Mouse (Mus musculus): ENCODE measurements around the gene Cln6. TPM values are rescaled to one million over a fixed set of nuclear protein-coding genes. Genes with fewer than 3 reads are reported as not detected.

Gene Cln6
- polyA plus RNA-seq, 1 experiment from 2014 or later, result 19.7 TPM

Other genes with a start within 250 kb of the Cln6 start
- 0.35 and 0.92 TPM in 2 replicates for gene Itga11, start 161.0 kb upstream of the Cln6 start, polyA plus RNA-seq (2014; fragmentation: Nextera tagmentation; extraction: Ambion mirVana)
- 21.0 and 21.4 TPM in 2 replicates for gene Fem1b, start 26.9 kb upstream of the Cln6 start, polyA plus RNA-seq (2014; fragmentation: Nextera tagmentation; extraction: Ambion mirVana)
- 1.0 and 2.2 TPM in 2 replicates for gene Calml4, start 19.3 kb downstream of the Cln6 start, polyA plus RNA-seq (2014; fragmentation: Nextera tagmentation; extraction: Ambion mirVana)
- gene Pias1, start 149.1 kb downstream of the Cln6 start, polyA plus RNA-seq (2014; fragmentation: Nextera tagmentation; extraction: Ambion mirVana), result 42.7 and 44.9 TPM in 2 replicates